Mouse (Mus musculus): Measurements from ENCODE around the gene Ebf1. TPM values are rescaled to one million over a fixed set of nuclear protein-coding genes. Genes with fewer than 3 reads are reported as not detected.

Gene Ebf1
- total and polyA plus RNA-seq, 2 experiments from 2014 or later: 27.1 to 30.0 TPM

- no peaks in the 10 kb centered on the region for H3K9me3 ChIP-seq (ENCODE audit: low read length)
- H3K9ac ChIP-seq (replicated peaks; ENCODE audit: low read length, poor library complexity, severe bottlenecking): no peak overlapping the region
- WGBS: 28% methylated on average over 3 of the region's 3 CpGs
- no peak for TF ChIP-seq CTCF (IDR thresholded peaks at IDR 0.05)
- ATAC-seq (ENCODE audit: low FRiP score) (no peak), DNase-seq (ENCODE audit: low spot score) (no peak)
- no peak overlapping the region for H3K4me2 ChIP-seq (ENCODE audit: low read depth, low read length, poor library complexity, severe bottlenecking)
- H3K27me3 ChIP-seq (ENCODE audit: insufficient read depth, low read length): no peaks in the 10 kb centered on the region
- no peaks in the 10 kb centered on the region for H3K4me1 ChIP-seq (ENCODE audit: insufficient read depth, low read length)
- no peak overlapping the region for H3K27ac ChIP-seq (ENCODE audit: low read depth, low read length)
- H3K36me3 ChIP-seq (ENCODE audit: insufficient read depth, low read length): no peaks in the 10 kb centered on the region
- no peak overlapping the region for H3K4me3 ChIP-seq (ENCODE audit: low read depth, low read length)
Measured at GRCm38 (mm10) chr11:44746731-44747130, 129.6 kb downstream of the Ebf1 start.

GRCm38 (mm10) chr11:44749309-44749708, 132.2 kb downstream of the Ebf1 start:
- Histone ChIP-seq H3K36me3 (ENCODE audit: insufficient read depth, low read length) (no peaks in the 10 kb centered on the region), H3K4me2 (ENCODE audit: low read depth, low read length, poor library complexity, severe bottlenecking) (no peak overlapping the region), H3K9me3 (ENCODE audit: low read length) (no peaks in the 10 kb centered on the region), H3K9ac (replicated peaks; ENCODE audit: low read length, poor library complexity, severe bottlenecking) (no peak overlapping the region), H3K4me3 (ENCODE audit: low read depth, low read length) (no peak overlapping the region), H3K27ac (ENCODE audit: low read depth, low read length) (no peak overlapping the region), H3K4me1 (ENCODE audit: insufficient read depth, low read length) (no peaks in the 10 kb centered on the region), H3K27me3 (ENCODE audit: insufficient read depth, low read length) (no peaks in the 10 kb centered on the region)
- WGBS: 74% methylated on average over 3 of the region's 3 CpGs
- peak; percentile 50 for DNase-seq (ENCODE audit: low spot score)
- no peak for ATAC-seq (ENCODE audit: low FRiP score)
- no peak for TF ChIP-seq CTCF (IDR thresholded peaks at IDR 0.05)

GRCm38 (mm10) chr11:44754336-44754735, 137.2 kb downstream of the Ebf1 start:
- WGBS: 83% methylated on average over 4 of the region's 4 CpGs
- ATAC-seq (ENCODE audit: low FRiP score) (no peak), DNase-seq (ENCODE audit: low spot score) (no peak)
- Histone ChIP-seq H3K36me3 (ENCODE audit: insufficient read depth, low read length) (no peaks in the 10 kb centered on the region), H3K9ac (replicated peaks; ENCODE audit: low read length, poor library complexity, severe bottlenecking) (no peak overlapping the region), H3K27ac (ENCODE audit: low read depth, low read length) (no peak overlapping the region), H3K4me1 (ENCODE audit: insufficient read depth, low read length) (no peaks in the 10 kb centered on the region), H3K4me2 (ENCODE audit: low read depth, low read length, poor library complexity, severe bottlenecking) (no peak overlapping the region), H3K4me3 (ENCODE audit: low read depth, low read length) (no peak overlapping the region), H3K27me3 (ENCODE audit: insufficient read depth, low read length) (no peaks in the 10 kb centered on the region), H3K9me3 (ENCODE audit: low read length) (no peaks in the 10 kb centered on the region)
- no peak for TF ChIP-seq CTCF (IDR thresholded peaks at IDR 0.05)

- DNase-seq (ENCODE audit: low spot score) (no peak), ATAC-seq (ENCODE audit: low FRiP score) (no peak)
- Histone ChIP-seq H3K4me1 (ENCODE audit: insufficient read depth, low read length) (peaks cover 4% of the 10 kb centered on the region; the same call in 1 of the 2 replicates), H3K27me3 (ENCODE audit: insufficient read depth, low read length) (no peaks in the 10 kb centered on the region), H3K9ac (replicated peaks; ENCODE audit: low read length, poor library complexity, severe bottlenecking) (no peak overlapping the region), H3K4me3 (ENCODE audit: low read depth, low read length) (no peak overlapping the region), H3K36me3 (ENCODE audit: insufficient read depth, low read length) (no peaks in the 10 kb centered on the region), H3K27ac (ENCODE audit: low read depth, low read length) (no peak overlapping the region), H3K4me2 (ENCODE audit: low read depth, low read length, poor library complexity, severe bottlenecking) (no peak overlapping the region), H3K9me3 (ENCODE audit: low read length) (no peaks in the 10 kb centered on the region)
- 89% methylated on average over 7 of the region's 7 CpGs for WGBS
- TF ChIP-seq CTCF (IDR thresholded peaks at IDR 0.05): no peak
Measured at GRCm38 (mm10) chr11:44756321-44756720, 139.2 kb downstream of the Ebf1 start.

GRCm38 (mm10) chr11:44758857-44759256, 141.7 kb downstream of the Ebf1 start:
- no peaks in the 10 kb centered on the region for H3K27me3 ChIP-seq (ENCODE audit: insufficient read depth, low read length)
- no peaks in the 10 kb centered on the region for H3K9me3 ChIP-seq (ENCODE audit: low read length)
- 77% methylated on average over 4 of the region's 4 CpGs for WGBS
- no peak overlapping the region for H3K9ac ChIP-seq (replicated peaks; ENCODE audit: low read length, poor library complexity, severe bottlenecking)
- no peak overlapping the region for H3K4me2 ChIP-seq (ENCODE audit: low read depth, low read length, poor library complexity, severe bottlenecking)
- no peak for DNase-seq (ENCODE audit: low spot score)
- H3K4me3 ChIP-seq (ENCODE audit: low read depth, low read length): no peak overlapping the region
- H3K4me1 ChIP-seq (ENCODE audit: insufficient read depth, low read length): peaks cover 6% of the 10 kb centered on the region; the same call in 1 of the 2 replicates
- H3K27ac ChIP-seq (ENCODE audit: low read depth, low read length): no peak overlapping the region
- no peak for TF ChIP-seq CTCF (IDR thresholded peaks at IDR 0.05)
- H3K36me3 ChIP-seq (ENCODE audit: insufficient read depth, low read length): no peaks in the 10 kb centered on the region
- ATAC-seq (ENCODE audit: low FRiP score): no peak

- no peaks in the 10 kb centered on the region for H3K27me3 ChIP-seq (ENCODE audit: insufficient read depth, low read length)
- TF ChIP-seq CTCF (IDR thresholded peaks at IDR 0.05): no peak
- no peaks in the 10 kb centered on the region for H3K36me3 ChIP-seq (ENCODE audit: insufficient read depth, low read length)
- DNase-seq (ENCODE audit: low spot score) (no peak), ATAC-seq (ENCODE audit: low FRiP score) (no peak)
- H3K4me3 ChIP-seq (ENCODE audit: low read depth, low read length): no peak overlapping the region
- H3K27ac ChIP-seq (ENCODE audit: low read depth, low read length): no peak overlapping the region
- H3K9me3 ChIP-seq (ENCODE audit: low read length): no peaks in the 10 kb centered on the region
- H3K9ac ChIP-seq (replicated peaks; ENCODE audit: low read length, poor library complexity, severe bottlenecking): no peak overlapping the region
- H3K4me1 ChIP-seq (ENCODE audit: insufficient read depth, low read length): peaks cover 6% of the 10 kb centered on the region; the same call in 1 of the 2 replicates
- H3K4me2 ChIP-seq (ENCODE audit: low read depth, low read length, poor library complexity, severe bottlenecking): peak overlapping the region; percentile 33
- WGBS: 12% methylated on average over 20 of the region's 20 CpGs
Measured at GRCm38 (mm10) chr11:44761128-44761996, 144.2 kb downstream of the Ebf1 start.

Data from midbrain, postnatal 0 days (tissue).